Comparison of ENCODE assay signal across 8 mouse cellular contexts in genomic region chr3:146184992-146185657, GRCm38 (mm10). TPM values are rescaled to one million over a fixed set of nuclear protein-coding genes. Genes with fewer than 3 reads are reported as not detected.
DNase-seq lines count a peak whose midpoint lies in the region; ATAC-seq and TF ChIP-seq lines count a peak whose summit lies in the region.

No protein-coding gene starts in this region.

- intact Hi-C loops in heart, postnatal 25 days (cut with DNase I): loop anchor here (2.0 to 10.0 kb wide), 4 partner anchors 142 to 762 kb away; no protein-coding TSS in a partner anchor

- 0 out of 2 replicates have a peak, but pooled peaks cover 12% of the 10 kb centered on the region for H3K27me3 ChIP-seq in forebrain, embryonic 12.5 days
- no peaks in the 10 kb centered on the region for H3K27me3 ChIP-seq in lung, embryonic 14.5 days (ENCODE audit: insufficient read depth, low read length)

- no peaks in the 10 kb centered on the region for H3K9me3 ChIP-seq in ES-E14 (ENCODE audit: control insufficient read depth, insufficient read depth, low read depth, low read length)
- H3K9me3 ChIP-seq in forebrain, embryonic 12.5 days: no peaks in the 10 kb centered on the region
- H3K9me3 ChIP-seq in lung, embryonic 14.5 days (ENCODE audit: low read depth, low read length): no peaks in the 10 kb centered on the region

- H3K4me2 ChIP-seq in forebrain, embryonic 12.5 days: no peak overlapping the region
- H3K4me2 ChIP-seq in lung, embryonic 14.5 days: 0 out of 2 replicates have a peak overlapping the region, but pooled peaks have one; percentile 2

- H3K36me3 ChIP-seq in ES-E14 (ENCODE audit: control insufficient read depth, insufficient read depth, low read length, poor library complexity, severe bottlenecking): no peaks in the 10 kb centered on the region
- no peaks in the 10 kb centered on the region for H3K36me3 ChIP-seq in forebrain, embryonic 12.5 days (replicated peaks)
- H3K36me3 ChIP-seq in lung, embryonic 14.5 days (ENCODE audit: insufficient read depth): no peaks in the 10 kb centered on the region

- TF ChIP-seq CTCF in brain, embryonic 14.5 days (IDR thresholded peaks at IDR 0.05; ENCODE audit: borderline replicate concordance, extremely low read depth, insufficient read depth, insufficient read length): peak; percentile 89
- peak; percentile 95 for TF ChIP-seq CTCF in lung, embryonic 14.5 days (IDR thresholded peaks at IDR 0.05; ENCODE audit: low read depth)

- peak; percentile 79 for ATAC-seq in forebrain, embryonic 12.5 days (ENCODE audit: low FRiP score)
- peak; percentile 82 for ATAC-seq in lung, embryonic 14.5 days (ENCODE audit: insufficient read depth)
- ATAC-seq in neutrophil, adult 5-6 weeks (ENCODE audit: extremely low read depth, insufficient number of reproducible peaks, low FRiP score, poor library complexity, severe bottlenecking): peak; percentile 57

- peaks cover 0 to 2% of the 10 kb centered on the region in 2 experiments; a peak in 1 of 4 replicates for H3K4me1 ChIP-seq in ES-E14 (ENCODE audit: control insufficient read depth in 2 of 2, insufficient read depth in 2 of 2, low read length in 2 of 2, poor library complexity in 1 of 2)
- H3K4me1 ChIP-seq in forebrain, embryonic 12.5 days: peaks cover 6% of the 10 kb centered on the region
- H3K4me1 ChIP-seq in lung, embryonic 14.5 days (ENCODE audit: insufficient read depth): no peaks in the 10 kb centered on the region

- H3K4me3 ChIP-seq in ES-E14 (ENCODE audit: insufficient read depth in 1 of 2, low read depth in 1 of 2, low read length in 2 of 2, poor library complexity in 1 of 2, severe bottlenecking in 1 of 2): no peak overlapping the region
- H3K4me3 ChIP-seq in forebrain, embryonic 12.5 days (replicated peaks): no peak overlapping the region
- H3K4me3 ChIP-seq in lung, embryonic 14.5 days (ENCODE audit: low read depth, low read length): no peak overlapping the region

- WGBS in forebrain, embryonic 12.5 days: 15% methylated on average over 13 of the region's 13 CpGs
- 19% methylated on average over 13 of the region's 13 CpGs for WGBS in lung, embryonic 14.5 days

- TF ChIP-seq POLR2A in brain, embryonic 14.5 days (IDR thresholded peaks at IDR 0.05; ENCODE audit: borderline replicate concordance, extremely low read depth, insufficient read depth, insufficient read length, poor library complexity, severe bottlenecking): no peak

- H3K9ac ChIP-seq in ES-E14 (ENCODE audit: insufficient read depth, low read depth, low read length, poor library complexity, severe bottlenecking): no peak overlapping the region
- no peak overlapping the region for H3K9ac ChIP-seq in forebrain, embryonic 12.5 days
- no peak overlapping the region for H3K9ac ChIP-seq in lung, embryonic 14.5 days

- in situ Hi-C loops in ES-E14 (cut with MboI; ENCODE audit: low sequenced_read_pairs in 2 of 2, unreplicated experiment in 2 of 2): loop anchor here in 1 of 2 experiments (25.0 kb wide), 1 partner anchor 773 kb away; no protein-coding TSS in a partner anchor

- no peak overlapping the region for H3K27ac ChIP-seq in ES-E14 (ENCODE audit: insufficient read depth, low read depth, low read length, poor library complexity, severe bottlenecking)
- H3K27ac ChIP-seq in forebrain, embryonic 12.5 days: no peak overlapping the region
- H3K27ac ChIP-seq in lung, embryonic 14.5 days (ENCODE audit: low read depth): no peak overlapping the region

- DNase-seq in ES-E14 (ENCODE audit: low read depth, low spot score): peak; percentile 69
- DNase-seq in brain, embryonic 14.5 days (ENCODE audit: low read depth): peak; percentile 93
- peak; percentile 28 for DNase-seq in heart, postnatal 25 days (ENCODE audit: low spot score)
- peak; percentile 66 to 67 for DNase-seq in kidney, postnatal 36 days
- peak; percentile 94 for DNase-seq in lung, embryonic 14.5 days
- peak; percentile 47 for DNase-seq in thymus, postnatal 14 days

TF ChIP-seq in ES-E14, 5 proteins besides CTCF, POLR2A, EP300 and RAD21:
- no peak for TF ChIP-seq ZNF384 (IDR thresholded peaks at IDR 0.05; ENCODE audit: low read depth, low read length)
- peak; percentile 45; the same call in 1 of the 2 replicates for TF ChIP-seq ZC3H11A (IDR thresholded peaks at IDR 0.05; ENCODE audit: borderline replicate concordance, low read depth, low read length)
- TF ChIP-seq HCFC1 (IDR thresholded peaks at IDR 0.05; ENCODE audit: borderline replicate concordance, insufficient read depth, low read length): no peak
- TF ChIP-seq MAFK (IDR thresholded peaks at IDR 0.05; ENCODE audit: insufficient read depth, low read depth, low read length): no peak
- TF ChIP-seq CHD2 (IDR thresholded peaks at IDR 0.05; ENCODE audit: low read depth, low read length): no peak

RNA-seq across cellular contexts. Expression of gene Mcoln2, which starts 35.5 kb away (rescaled TPM):
- 0.11 and 0.40 TPM in 2 replicates for total RNA-seq in ES-E14 (2012; rRNA removed)
- 0.09 and 0.19 TPM in 2 replicates for polyA plus RNA-seq in brain, embryonic 14.5 days (2012; rRNA removed)
- 0.20 and 0.23 TPM in 2 replicates for polyA plus RNA-seq in forebrain, embryonic 12.5 days (2016; fragmentation: Nextera tagmentation; extraction: Ambion mirVana)
- total RNA-seq in heart, postnatal 25 days (2021): under 1 TPM in 1 of 2 experiments, not detected in 1; 0.42 TPM
- polyA plus RNA-seq in lung, embryonic 14.5 days (2014; fragmentation: Nextera tagmentation; extraction: Ambion mirVana): 0.32 and 0.33 TPM in 2 replicates
- total RNA-seq in neutrophil, adult 5-6 weeks (2017): 41.9 and 53.3 TPM in 2 replicates

RNA-seq across cellular contexts. Expression of gene Lpar3, which starts 35.6 kb away (rescaled TPM):
- total RNA-seq in ES-E14 (2012; rRNA removed): 0.63 and 0.89 TPM in 2 replicates
- polyA plus RNA-seq in brain, embryonic 14.5 days (2012; rRNA removed): 0.26 and 0.52 TPM in 2 replicates
- polyA plus RNA-seq in forebrain, embryonic 12.5 days (2016; fragmentation: Nextera tagmentation; extraction: Ambion mirVana): 0.14 and 0.33 TPM in 2 replicates
- under 1 TPM; 0.36 to 0.65 TPM for total RNA-seq in heart, postnatal 25 days (2021)
- polyA plus RNA-seq in lung, embryonic 14.5 days (2014; fragmentation: Nextera tagmentation; extraction: Ambion mirVana): 1.8 and 1.9 TPM in 2 replicates
- not detected in 2 replicates for total RNA-seq in neutrophil, adult 5-6 weeks (2017)

Comparison
In these comparisons a context has a peak if more than half of its experiments do, and no peak if none do; other contexts are left out.
1. DNase-seq: peak in every context shown above with its lines; median percentile 94 in lung, embryonic 14.5 days; 93 in brain, embryonic 14.5 days; 69 in ES-E14; 66 in kidney, postnatal 36 days; 47 in thymus, postnatal 14 days; 28 in heart, postnatal 25 days.
2. RNA of gene Mcoln2, which starts 35.5 kb away (total RNA-seq): 41.9 to 53.3 TPM in neutrophil, adult 5-6 weeks; 0.42 TPM in heart, postnatal 25 days and 0.11 to 0.40 TPM in ES-E14; every median in the first group is over 10 times any median in the second.
3. Peak in every context shown above with its lines, with median percentiles within 50 percentile points of each other: ATAC-seq.